Mouse (Mus musculus): ENCODE measurements at regions not wholly inside any gene's neighbourhood (a gene's known extent, or its start where the extent isn't known, plus 50 kb on each side); places are given as distances from the start of the nearest gene placed in this dataset.

- peak; percentile 85 for DNase-seq (ENCODE audit: low read depth)
Observed at GRCm38 (mm10) chr10:67439042-67439635, 96.1 kb upstream of the Egr2 start.

- DNase-seq (ENCODE audit: low read depth) = no peak
Observed at GRCm38 (mm10) chr10:67439844-67440243, 95.4 kb upstream of the Egr2 start.

GRCm38 (mm10) chr10:67441243-67441642 is 94.0 kb upstream of the Egr2 start:
- DNase-seq (ENCODE audit: low read depth) = no peak

- no peak for DNase-seq (ENCODE audit: low read depth)
Observed at GRCm38 (mm10) chr10:67448875-67449274, 86.4 kb upstream of the Egr2 start.

GRCm38 (mm10) chr10:67454149-67454548 is 81.1 kb upstream of the Egr2 start:
- no peak for DNase-seq (ENCODE audit: low read depth)

- no peak for DNase-seq (ENCODE audit: low read depth)
Observed at GRCm38 (mm10) chr10:67458447-67459272, 76.6 kb upstream of the Egr2 start.

GRCm38 (mm10) chr10:67461321-67461720 is 74.0 kb upstream of the Egr2 start:
- peak; percentile 66 for DNase-seq (ENCODE audit: low read depth)

- no peak for DNase-seq (ENCODE audit: low read depth)
Observed at GRCm38 (mm10) chr10:67461862-67462261, 73.4 kb upstream of the Egr2 start.

- DNase-seq (ENCODE audit: low read depth) = no peak
Observed at GRCm38 (mm10) chr10:67468724-67469123, 66.6 kb upstream of the Egr2 start.

- DNase-seq (ENCODE audit: low read depth) = no peak
Observed at GRCm38 (mm10) chr10:67473016-67473415, 62.3 kb upstream of the Egr2 start.

- peak; percentile 73 for DNase-seq (ENCODE audit: low read depth)
Observed at GRCm38 (mm10) chr10:67474336-67474735, 60.9 kb upstream of the Egr2 start.

GRCm38 (mm10) chr10:67482268-67482667 is 53.0 kb upstream of the Egr2 start:
- DNase-seq (ENCODE audit: low read depth) = no peak

GRCm38 (mm10) chr10:67483371-67483770 is 51.9 kb upstream of the Egr2 start:
- no peak for DNase-seq (ENCODE audit: low read depth)

- no peak for DNase-seq (ENCODE audit: low read depth)
Observed at GRCm38 (mm10) chr10:67484091-67484745, 51.1 kb upstream of the Egr2 start.

Data from NIH3T3 (cell line).